Mouse (Mus musculus): ENCODE measurements around the gene Dnajc5.

The Dnajc5 gene

DNA sequence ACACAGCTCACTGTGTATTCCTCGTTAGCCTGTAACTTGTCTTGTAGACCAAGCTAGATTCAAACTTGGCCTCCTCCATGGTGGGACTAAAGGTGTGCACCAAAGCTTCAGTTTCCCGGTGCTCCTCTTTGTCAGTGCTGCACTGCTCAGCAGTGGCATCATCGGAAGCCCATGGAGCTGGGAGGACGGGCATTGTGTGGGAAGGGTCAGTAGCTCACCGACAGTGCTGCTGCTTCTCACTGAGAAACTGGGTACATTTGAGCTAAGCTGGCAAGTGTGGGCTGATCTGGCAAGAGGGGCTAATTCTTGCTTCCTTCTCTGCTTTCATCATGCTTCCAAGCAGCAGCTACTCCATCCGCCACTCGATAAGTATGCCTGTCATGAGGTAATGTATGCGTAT is 9.1 kb upstream of the Dnajc5 start:
- no peak for DNase-seq

DNA sequence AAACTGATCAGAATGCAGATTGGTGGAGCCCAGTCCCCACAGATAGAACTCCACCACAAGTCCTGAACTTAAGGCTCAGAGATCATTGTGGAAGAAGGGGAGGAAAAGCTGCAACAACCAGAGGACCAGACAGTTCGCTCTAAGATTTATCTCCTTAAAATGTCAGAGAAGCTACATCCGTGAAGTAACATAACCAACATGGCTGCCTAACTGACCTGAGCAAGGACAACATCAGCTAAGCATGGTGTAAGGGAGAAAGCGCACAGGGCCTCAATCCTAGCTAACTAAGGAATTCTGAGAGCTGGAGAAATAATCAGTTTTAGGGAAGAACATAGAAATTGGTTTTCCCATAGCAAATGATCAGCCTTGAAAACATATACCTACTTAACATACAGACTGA is 1.1 kb upstream of the Dnajc5 start:
- DNase-seq: peak in 1 of 2 experiments; percentile 13

DNA sequence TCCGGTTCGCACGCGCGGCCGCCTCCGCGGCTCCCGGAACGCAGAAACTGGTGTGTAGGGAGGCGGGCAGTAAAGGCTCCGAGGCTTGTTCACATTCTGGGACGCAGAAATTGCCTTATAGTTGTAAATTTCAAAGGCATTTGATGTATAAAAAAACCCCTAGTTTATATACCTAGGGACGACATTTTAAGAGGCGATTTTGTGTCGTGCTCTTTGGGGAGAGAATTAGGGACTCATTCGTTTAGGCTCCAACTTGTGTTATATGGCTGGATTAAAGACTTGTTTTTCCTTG is 597 bp downstream of the Dnajc5 start:
- no peak for DNase-seq

DNA sequence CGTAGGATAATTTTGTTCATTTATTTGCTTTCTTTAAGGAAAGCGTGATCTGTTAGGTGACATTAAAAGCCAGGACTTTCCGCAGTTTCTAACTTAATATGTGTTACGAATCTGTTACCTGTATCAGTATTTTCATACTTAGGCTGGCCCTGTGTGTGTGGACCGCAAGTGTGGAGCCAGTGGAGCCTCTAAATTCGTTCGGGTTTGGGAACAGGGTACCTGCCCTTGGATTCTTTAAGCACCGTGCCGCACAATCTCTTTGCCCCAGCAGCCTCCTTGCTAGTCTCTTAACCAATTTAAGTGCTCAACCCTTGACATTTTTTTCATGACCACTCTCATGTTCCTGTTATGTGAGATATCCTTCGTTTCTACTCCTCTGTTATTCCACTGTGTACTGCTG is 1.2 kb downstream of the Dnajc5 start:
- DNase-seq: peak in 1 of 2 experiments; percentile 13

DNA sequence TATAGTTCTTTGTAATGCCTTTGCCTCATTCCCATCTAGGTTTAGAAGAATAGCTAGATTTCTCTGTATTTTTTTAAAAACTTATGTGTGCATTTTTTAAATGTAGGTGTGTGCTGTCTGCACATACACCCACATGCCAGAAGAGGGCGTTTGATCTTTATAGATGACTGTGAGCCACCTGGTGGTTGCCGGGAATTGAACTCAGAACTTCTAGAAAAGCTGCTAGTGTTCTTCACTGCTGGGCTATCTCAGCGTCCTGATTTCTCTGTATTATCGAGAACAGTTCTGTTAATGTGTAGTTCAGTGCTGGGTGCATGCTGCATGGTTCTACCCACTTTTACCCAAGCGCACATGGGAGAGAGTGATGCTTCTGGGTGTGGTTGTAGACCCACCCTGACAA is 2.5 kb downstream of the Dnajc5 start:
- DNase-seq: peak; percentile 51 to 64

- no peak for DNase-seq
Observed at GRCm38 (mm10) chr2:181525526-181525925, 5.2 kb downstream of the Dnajc5 start.

DNA sequence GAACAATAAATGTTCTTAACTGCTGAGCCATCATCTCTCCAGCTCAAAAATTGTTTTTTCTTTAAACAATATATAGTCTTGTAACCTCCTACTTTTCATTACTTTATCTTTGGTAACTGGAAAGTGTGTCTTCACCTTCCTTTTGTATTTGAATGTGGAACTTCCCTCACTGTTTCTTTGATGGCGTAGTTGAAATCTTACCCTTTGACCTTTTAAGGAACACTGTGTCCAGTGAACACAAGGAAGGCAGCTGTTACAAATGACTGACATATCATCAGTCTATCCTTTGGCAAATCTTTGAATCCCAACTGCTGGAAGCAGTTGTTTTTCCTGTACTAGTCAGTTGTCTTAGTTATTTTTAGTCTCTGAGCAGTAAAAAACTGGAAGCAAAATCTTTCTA is 8.8 kb downstream of the Dnajc5 start:
- DNase-seq: no peak

GRCm38 (mm10) chr2:181532589-181532988 is 12.3 kb downstream of the Dnajc5 start:
- DNase-seq: no peak

DNA sequence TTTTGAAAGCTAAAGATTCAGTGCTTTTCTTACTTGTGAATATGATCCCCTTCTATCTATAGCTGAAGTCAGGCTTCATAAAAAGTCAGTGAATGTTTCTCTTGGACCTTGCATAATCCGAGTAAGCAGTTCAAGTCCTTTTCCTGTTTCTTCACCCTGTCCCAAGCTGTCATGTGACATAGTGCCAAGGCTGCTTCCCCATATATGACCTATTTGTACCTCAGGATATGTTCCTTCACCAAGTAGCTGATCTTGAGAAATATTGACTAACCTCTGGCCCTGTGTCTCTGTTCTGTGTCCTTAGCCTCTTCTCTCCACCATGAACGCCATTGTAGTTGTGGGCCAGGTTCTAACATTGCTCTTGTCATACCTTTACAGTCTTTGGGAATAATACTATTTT is 16.1 kb downstream of the Dnajc5 start:
- DNase-seq: no peak

DNA sequence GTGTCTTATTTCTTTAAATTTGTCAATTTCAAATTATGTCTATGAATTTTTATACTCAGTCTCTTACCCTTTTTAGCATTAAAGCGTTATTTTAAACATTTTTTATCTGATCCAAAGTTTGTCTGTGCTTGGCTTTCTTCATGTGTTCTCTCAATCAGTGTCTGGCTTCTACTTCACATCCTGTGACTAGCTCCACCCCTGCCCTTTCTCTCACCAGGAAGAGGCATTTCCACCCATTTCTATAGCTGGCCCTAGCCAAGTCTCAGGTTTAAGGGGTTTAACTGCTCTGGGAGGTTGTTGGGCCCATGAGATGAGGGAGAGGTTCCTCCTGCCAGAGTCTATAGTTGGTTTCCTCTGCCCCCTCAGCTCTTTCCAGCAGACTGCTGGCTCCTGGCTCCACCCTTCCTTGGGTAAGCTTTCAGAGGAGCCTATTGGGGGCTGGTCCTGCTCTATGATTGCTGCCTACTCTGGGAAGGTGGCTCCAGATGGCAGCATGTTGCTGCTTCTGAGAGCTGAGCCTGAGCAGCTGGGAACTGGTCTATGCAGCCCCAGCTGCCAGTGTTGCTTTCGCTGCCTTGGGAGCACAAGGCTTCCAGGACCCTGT is 17.3 kb downstream of the Dnajc5 start:
- peak; percentile 69 to 72 for DNase-seq

GRCm38 (mm10) chr2:181541761-181542380 is 21.6 kb downstream of the Dnajc5 start:
- no peak for DNase-seq

- DNase-seq: no peak
Observed at GRCm38 (mm10) chr2:181546142-181546541, 25.9 kb downstream of the Dnajc5 start.

DNA sequence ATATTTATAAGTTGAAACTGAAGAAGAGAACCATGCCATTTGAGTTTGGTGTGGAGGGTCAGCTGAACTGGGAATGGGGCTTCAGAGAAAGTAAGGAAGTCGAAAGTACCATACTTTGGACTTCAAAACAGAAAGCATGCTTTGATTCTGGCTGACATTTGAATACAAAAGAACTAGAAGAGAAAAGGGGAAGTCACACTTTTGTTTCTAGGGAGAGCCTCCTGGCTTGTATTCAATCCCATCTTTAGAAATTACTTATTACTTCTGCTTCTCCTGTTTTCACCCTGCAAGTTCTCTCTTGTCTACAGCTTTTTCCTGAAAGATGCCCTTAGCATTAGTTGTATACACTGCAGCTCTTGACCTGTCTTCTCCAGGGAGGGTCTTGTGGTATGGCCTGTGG is 27.9 kb downstream of the Dnajc5 start:
- DNase-seq: no peak

DNA sequence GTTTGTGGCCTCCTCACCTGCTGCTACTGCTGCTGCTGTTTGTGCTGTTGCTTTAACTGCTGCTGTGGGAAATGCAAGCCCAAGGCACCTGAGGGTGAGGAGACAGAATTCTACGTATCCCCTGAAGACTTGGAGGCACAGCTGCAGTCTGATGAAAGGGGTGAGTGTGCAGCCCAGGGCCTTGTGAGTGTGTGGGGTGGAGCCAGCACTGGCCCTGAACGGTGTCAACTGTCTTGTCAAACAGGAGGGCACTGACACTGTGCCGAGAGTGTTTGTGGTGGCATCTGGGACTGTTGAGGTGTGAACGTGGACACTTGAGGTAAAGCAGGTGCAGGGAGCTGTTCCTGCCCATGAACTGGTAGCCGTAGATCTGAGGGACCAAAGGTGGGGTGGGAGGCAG is 28.4 kb downstream of the Dnajc5 start:
- DNase-seq: no peak

- DNase-seq: no peak
Observed at GRCm38 (mm10) chr2:181550233-181550632, 29.9 kb downstream of the Dnajc5 start.

- DNase-seq: no peak
Observed at GRCm38 (mm10) chr2:181553772-181554171, 33.5 kb downstream of the Dnajc5 start.

GRCm38 (mm10) chr2:181567338-181567737 is 47.1 kb downstream of the Dnajc5 start:
- no peak for DNase-seq

GRCm38 (mm10) chr2:181568272-181569008 is 48.2 kb downstream of the Dnajc5 start:
- peak; percentile 77 to 82 for DNase-seq

DNA sequence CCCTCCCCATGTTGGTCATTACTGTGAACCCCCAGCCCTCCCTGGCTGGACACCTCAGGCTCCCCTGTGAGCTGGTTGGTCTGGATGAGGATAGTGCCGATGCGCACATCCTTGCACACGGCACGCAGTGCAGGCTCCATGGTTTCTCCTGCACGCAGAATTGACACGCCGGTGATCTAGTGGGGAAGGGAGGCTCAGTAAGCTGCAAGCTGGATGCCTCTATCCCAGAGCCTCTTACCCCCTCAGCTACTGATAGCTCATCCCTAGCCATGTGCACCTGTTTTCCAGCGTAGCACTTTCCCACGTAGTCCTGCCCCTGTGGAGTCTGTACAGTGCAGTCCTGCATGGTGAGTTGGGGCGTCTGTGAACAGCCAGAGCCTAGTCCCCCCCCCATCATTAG is 49.6 kb downstream of the Dnajc5 start:
- DNase-seq: no peak

DNA sequence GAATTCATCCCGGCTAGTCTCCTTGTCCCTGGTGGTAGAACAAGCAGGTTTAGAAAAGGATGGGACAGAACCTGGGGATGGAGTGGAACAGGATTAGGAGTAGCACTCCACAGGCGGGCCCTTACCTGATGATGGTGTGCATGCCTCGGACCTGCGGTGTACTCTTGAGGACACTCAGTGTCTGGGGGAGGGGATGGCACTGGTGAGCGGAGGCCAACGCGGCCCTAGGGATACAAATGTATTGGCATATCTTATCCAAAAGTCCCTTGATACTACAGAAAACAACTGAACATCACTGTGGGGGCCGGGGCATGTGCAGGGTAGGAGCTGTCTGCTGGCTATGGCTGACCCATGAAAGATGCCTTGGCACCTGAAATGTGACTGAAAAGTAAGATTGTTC is 50.1 kb downstream of the Dnajc5 start:
- DNase-seq: no peak

DNA sequence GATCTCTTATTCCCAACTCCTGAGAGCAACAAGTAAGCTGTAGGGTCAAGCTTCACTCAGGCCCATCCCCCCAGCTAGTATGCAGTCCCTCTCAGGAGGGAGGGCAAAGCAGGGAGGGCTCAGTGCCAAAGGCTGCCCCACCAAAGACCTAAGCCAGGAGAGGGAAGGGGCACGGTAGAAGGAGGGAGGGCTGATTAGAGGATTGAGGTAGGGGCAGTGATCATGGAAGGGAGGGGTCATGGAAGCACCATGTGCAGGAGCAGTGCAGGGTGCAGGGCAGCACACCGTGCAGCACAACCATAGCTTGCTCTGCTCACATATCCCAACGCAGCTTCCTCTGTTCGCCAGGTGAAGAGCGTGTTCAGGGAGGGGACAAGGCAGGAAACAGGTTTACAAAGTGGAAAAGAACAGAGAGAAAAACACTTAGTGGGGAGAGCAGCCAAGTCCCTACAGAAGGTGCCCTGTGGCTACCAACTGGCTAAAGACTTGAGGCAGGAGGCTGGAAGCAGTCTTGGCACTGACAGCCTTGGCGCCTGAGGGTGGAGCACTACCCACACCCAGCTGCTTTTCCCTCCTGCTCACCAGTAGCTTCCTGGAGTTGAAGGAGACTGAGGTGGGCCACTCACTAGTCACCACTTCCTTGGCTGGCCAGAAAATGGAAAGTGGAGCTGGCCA is 50.8 kb downstream of the Dnajc5 start:
- DNase-seq: peak; percentile 80 to 86

- DNase-seq: peak in 1 of 2 experiments; percentile 37
Observed at GRCm38 (mm10) chr2:181571941-181572670, 51.8 kb downstream of the Dnajc5 start.

Measured in cerebellum, postnatal 10 days (tissue).